Mouse (Mus musculus) E14TG2a.4 (cell line): ENCODE measurements around the gene Neo1.

Experiments used
- CTCF ChIP-seq: conservative IDR thresholded peaks from 2 replicates; pipeline ENCODE4 v1.5.1; 2014; ENCODE audit warnings: low read length
- NANOG ChIP-seq: IDR thresholded peaks from 2 replicates; pipeline ENCODE4 v1.6.1; 2014; ENCODE audit warnings: borderline replicate concordance, low read length, mixed read lengths

DNA sequence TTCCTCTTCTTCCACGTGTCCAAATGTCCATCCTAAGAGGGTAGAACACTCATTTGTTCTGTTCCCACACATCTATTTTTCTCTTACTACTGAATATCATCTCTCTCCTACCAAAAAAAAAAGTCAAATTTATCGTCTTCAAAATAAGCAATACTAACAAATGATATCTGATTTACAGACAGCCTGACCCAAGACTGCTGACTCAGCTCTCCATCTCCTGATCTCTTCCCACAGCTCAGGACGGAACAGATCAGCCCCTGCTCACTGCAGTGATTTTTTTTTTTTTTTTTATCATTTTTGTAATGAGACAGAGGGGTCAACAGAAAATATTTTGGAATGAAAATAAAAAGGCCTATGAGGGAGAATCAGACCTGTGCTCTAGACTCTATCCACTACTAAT, 2.7 kb downstream of the Neo1 start:
- TF ChIP-seq CTCF = no peak
- TF ChIP-seq NANOG = no peak
